Mouse (Mus musculus): ENCODE measurements around the gene Dennd5b. TPM values are rescaled to one million over a fixed set of nuclear protein-coding genes. Genes with fewer than 3 reads are reported as not detected.

Gene Dennd5b
- polyA plus RNA-seq, 1 experiment from 2014 or later = 12.1 TPM

DNA sequence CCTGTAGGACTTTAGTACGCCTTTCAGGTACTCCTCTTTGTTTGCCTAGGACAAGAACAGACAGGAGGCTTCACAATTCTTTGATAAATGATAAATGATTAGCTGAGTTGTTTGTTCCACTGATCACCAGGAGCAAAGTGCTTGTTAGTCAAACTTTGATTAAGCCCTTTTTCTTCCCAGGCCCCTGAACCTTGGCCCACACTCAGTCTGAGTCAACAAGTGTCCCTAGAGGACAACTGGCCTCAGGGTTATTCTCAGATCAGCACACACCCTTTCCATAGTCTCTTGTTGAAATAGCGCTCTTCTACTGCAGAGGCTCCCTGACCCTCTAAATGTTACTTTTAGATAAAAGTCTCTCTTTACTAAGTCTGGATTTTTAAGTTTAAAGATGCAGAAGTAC, 17.5 kb upstream of the Dennd5b start:
- Histone ChIP-seq H3K27ac (ENCODE audit: low read length) (no peak overlapping the region), H3K36me3 (ENCODE audit: control insufficient read depth, insufficient read depth, low read length) (no peaks in the 10 kb centered on the region), H3K4me1 (ENCODE audit: control insufficient read depth, insufficient read depth, low read length) (no peaks in the 10 kb centered on the region), H3K9me3 (ENCODE audit: control insufficient read depth, low read depth, low read length) (no peaks in the 10 kb centered on the region), H3K4me2 (replicated peaks; ENCODE audit: low read depth, low read length) (no peak overlapping the region), H3K4me3 (ENCODE audit: low read depth, low read length) (no peak overlapping the region), H3K27me3 (ENCODE audit: control insufficient read depth, insufficient read depth, low read length) (no peaks in the 10 kb centered on the region), H3K9ac (replicated peaks; ENCODE audit: low read depth, low read length) (no peak overlapping the region)
- ATAC-seq (ENCODE audit: insufficient number of reproducible peaks, insufficient read depth, low FRiP score, low read depth) = peak; percentile 57; the same call in 1 of the 2 replicates
- 45% methylated on average over 2 of the region's 2 CpGs for WGBS

GRCm38 (mm10) chr6:149116992-149117391, 15.5 kb upstream of the Dennd5b start:
- Histone ChIP-seq H3K9me3 (ENCODE audit: control insufficient read depth, low read depth, low read length) (no peaks in the 10 kb centered on the region), H3K9ac (replicated peaks; ENCODE audit: low read depth, low read length) (no peak overlapping the region), H3K4me1 (ENCODE audit: control insufficient read depth, insufficient read depth, low read length) (no peaks in the 10 kb centered on the region), H3K36me3 (ENCODE audit: control insufficient read depth, insufficient read depth, low read length) (no peaks in the 10 kb centered on the region), H3K27me3 (ENCODE audit: control insufficient read depth, insufficient read depth, low read length) (no peaks in the 10 kb centered on the region), H3K4me2 (replicated peaks; ENCODE audit: low read depth, low read length) (no peak overlapping the region), H3K4me3 (ENCODE audit: low read depth, low read length) (no peak overlapping the region), H3K27ac (ENCODE audit: low read length) (no peak overlapping the region)
- no peak for ATAC-seq (ENCODE audit: insufficient number of reproducible peaks, insufficient read depth, low FRiP score, low read depth)

GRCm38 (mm10) chr6:149108909-149109308, 7.4 kb upstream of the Dennd5b start:
- no peak overlapping the region for H3K27ac ChIP-seq (ENCODE audit: low read length)
- 82% methylated on average over 2 of the region's 2 CpGs for WGBS
- no peak overlapping the region for H3K4me3 ChIP-seq (ENCODE audit: low read depth, low read length)
- H3K4me2 ChIP-seq (replicated peaks; ENCODE audit: low read depth, low read length) = no peak overlapping the region
- H3K9ac ChIP-seq (replicated peaks; ENCODE audit: low read depth, low read length) = no peak overlapping the region
- H3K9me3 ChIP-seq (ENCODE audit: control insufficient read depth, low read depth, low read length) = no peaks in the 10 kb centered on the region
- H3K36me3 ChIP-seq (ENCODE audit: control insufficient read depth, insufficient read depth, low read length) = no peaks in the 10 kb centered on the region
- no peaks in the 10 kb centered on the region for H3K4me1 ChIP-seq (ENCODE audit: control insufficient read depth, insufficient read depth, low read length)
- no peaks in the 10 kb centered on the region for H3K27me3 ChIP-seq (ENCODE audit: control insufficient read depth, insufficient read depth, low read length)
- ATAC-seq (ENCODE audit: insufficient number of reproducible peaks, insufficient read depth, low FRiP score, low read depth) = no peak

GRCm38 (mm10) chr6:149107615-149108014, 6.1 kb upstream of the Dennd5b start:
- H3K27me3 ChIP-seq (ENCODE audit: control insufficient read depth, insufficient read depth, low read length) = no peaks in the 10 kb centered on the region
- WGBS = 73% methylated on average over 3 of the region's 3 CpGs
- H3K9ac ChIP-seq (replicated peaks; ENCODE audit: low read depth, low read length) = no peak overlapping the region
- H3K36me3 ChIP-seq (ENCODE audit: control insufficient read depth, insufficient read depth, low read length) = no peaks in the 10 kb centered on the region
- H3K4me2 ChIP-seq (replicated peaks; ENCODE audit: low read depth, low read length) = no peak overlapping the region
- no peaks in the 10 kb centered on the region for H3K9me3 ChIP-seq (ENCODE audit: control insufficient read depth, low read depth, low read length)
- no peaks in the 10 kb centered on the region for H3K4me1 ChIP-seq (ENCODE audit: control insufficient read depth, insufficient read depth, low read length)
- no peak overlapping the region for H3K27ac ChIP-seq (ENCODE audit: low read length)
- ATAC-seq (ENCODE audit: insufficient number of reproducible peaks, insufficient read depth, low FRiP score, low read depth) = no peak
- H3K4me3 ChIP-seq (ENCODE audit: low read depth, low read length) = no peak overlapping the region

DNA sequence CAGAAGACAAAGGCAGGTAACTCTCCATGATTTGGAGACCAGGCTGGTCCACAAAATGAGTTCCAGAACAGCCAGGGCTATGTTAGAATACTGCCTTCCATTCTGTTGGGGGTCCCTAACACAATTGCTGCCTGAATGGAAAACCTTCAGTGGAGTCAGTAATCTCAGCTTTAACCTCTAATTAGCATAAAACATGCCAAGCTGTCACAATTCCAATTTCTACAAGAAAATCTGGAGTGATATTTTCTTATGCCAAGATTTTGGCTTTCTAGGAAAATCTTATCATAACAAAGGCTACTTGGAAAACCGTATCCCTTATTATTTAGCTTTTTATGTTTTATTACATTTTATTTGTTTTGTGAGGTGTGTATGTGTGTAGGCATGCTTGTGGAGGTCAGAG, 2.0 kb upstream of the Dennd5b start:
- Histone ChIP-seq H3K27ac (ENCODE audit: low read length) (no peak overlapping the region), H3K9ac (replicated peaks; ENCODE audit: low read depth, low read length) (no peak overlapping the region), H3K4me1 (ENCODE audit: control insufficient read depth, insufficient read depth, low read length) (no peaks in the 10 kb centered on the region), H3K9me3 (ENCODE audit: control insufficient read depth, low read depth, low read length) (no peaks in the 10 kb centered on the region), H3K27me3 (ENCODE audit: control insufficient read depth, insufficient read depth, low read length) (no peaks in the 10 kb centered on the region), H3K4me3 (ENCODE audit: low read depth, low read length) (no peak overlapping the region), H3K4me2 (replicated peaks; ENCODE audit: low read depth, low read length) (no peak overlapping the region), H3K36me3 (ENCODE audit: control insufficient read depth, insufficient read depth, low read length) (no peaks in the 10 kb centered on the region)
- 85% methylated on average over 1 of the region's 1 CpGs for WGBS
- ATAC-seq (ENCODE audit: insufficient number of reproducible peaks, insufficient read depth, low FRiP score, low read depth) = no peak

DNA sequence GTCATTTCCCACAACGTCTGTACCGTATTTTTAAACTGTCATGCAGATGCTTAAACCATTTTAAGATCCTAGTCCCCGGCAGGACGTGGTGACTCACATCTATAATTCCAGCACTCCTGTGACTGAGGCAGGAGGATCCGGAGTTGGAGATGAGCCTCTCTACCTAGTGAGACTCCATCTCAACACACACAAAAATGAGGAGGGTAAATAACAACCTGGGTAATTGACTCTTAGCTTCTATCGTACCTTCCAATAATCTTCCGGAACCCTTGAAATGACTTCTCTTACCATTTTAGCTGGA, 413 bp upstream of the Dennd5b start:
- H3K9me3 ChIP-seq (ENCODE audit: control insufficient read depth, low read depth, low read length) = no peaks in the 10 kb centered on the region
- no peaks in the 10 kb centered on the region for H3K27me3 ChIP-seq (ENCODE audit: control insufficient read depth, insufficient read depth, low read length)
- 12% methylated on average over 7 of the region's 7 CpGs for WGBS
- ATAC-seq (ENCODE audit: insufficient number of reproducible peaks, insufficient read depth, low FRiP score, low read depth) = no peak
- H3K4me2 ChIP-seq (replicated peaks; ENCODE audit: low read depth, low read length) = peak overlapping the region; percentile 83
- no peak overlapping the region for H3K9ac ChIP-seq (replicated peaks; ENCODE audit: low read depth, low read length)
- peak overlapping the region; percentile 81 for H3K4me3 ChIP-seq (ENCODE audit: low read depth, low read length)
- H3K27ac ChIP-seq (ENCODE audit: low read length) = no peak overlapping the region
- H3K36me3 ChIP-seq (ENCODE audit: control insufficient read depth, insufficient read depth, low read length) = no peaks in the 10 kb centered on the region
- H3K4me1 ChIP-seq (ENCODE audit: control insufficient read depth, insufficient read depth, low read length) = no peaks in the 10 kb centered on the region

- Histone ChIP-seq H3K36me3 (ENCODE audit: control insufficient read depth, insufficient read depth, low read length) (no peaks in the 10 kb centered on the region), H3K9ac (replicated peaks; ENCODE audit: low read depth, low read length) (peak overlapping the region; percentile 68), H3K4me2 (replicated peaks; ENCODE audit: low read depth, low read length) (peak overlapping the region; percentile 83), H3K27me3 (ENCODE audit: control insufficient read depth, insufficient read depth, low read length) (no peaks in the 10 kb centered on the region), H3K4me1 (ENCODE audit: control insufficient read depth, insufficient read depth, low read length) (no peaks in the 10 kb centered on the region), H3K4me3 (ENCODE audit: low read depth, low read length) (peak overlapping the region; percentile 81), H3K27ac (ENCODE audit: low read length) (peak overlapping the region; percentile 78), H3K9me3 (ENCODE audit: control insufficient read depth, low read depth, low read length) (no peaks in the 10 kb centered on the region)
- ATAC-seq (ENCODE audit: insufficient number of reproducible peaks, insufficient read depth, low FRiP score, low read depth) = peak; percentile 46; the same call in 1 of the 2 replicates
- 2% methylated on average over 52 of the region's 52 CpGs for WGBS
These were observed 1.1 kb downstream of the Dennd5b start for GRCm38 (mm10) chr6:149100174-149101075.

DNA sequence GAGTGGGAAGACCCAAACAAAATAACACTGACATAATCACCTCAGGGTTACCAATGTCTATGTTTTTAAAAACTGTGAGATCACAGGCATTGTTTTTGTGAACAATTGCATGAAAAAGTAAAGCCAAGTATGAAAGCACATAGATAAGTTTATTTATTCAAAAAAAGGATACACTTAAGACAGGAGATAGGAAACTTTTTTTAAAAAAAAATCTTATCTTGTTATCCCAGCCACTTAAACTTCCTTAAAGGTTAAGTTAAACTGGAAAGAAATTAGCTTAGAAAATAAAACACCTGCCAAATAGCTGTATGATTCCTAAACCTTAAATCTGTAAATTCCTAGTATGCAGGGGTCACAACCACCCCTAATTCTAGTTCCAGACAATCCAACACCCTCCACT, 2.5 kb downstream of the Dennd5b start:
- Histone ChIP-seq H3K4me1 (ENCODE audit: control insufficient read depth, insufficient read depth, low read length) (no peaks in the 10 kb centered on the region), H3K27ac (ENCODE audit: low read length) (no peak overlapping the region), H3K9me3 (ENCODE audit: control insufficient read depth, low read depth, low read length) (no peaks in the 10 kb centered on the region), H3K9ac (replicated peaks; ENCODE audit: low read depth, low read length) (no peak overlapping the region), H3K27me3 (ENCODE audit: control insufficient read depth, insufficient read depth, low read length) (no peaks in the 10 kb centered on the region), H3K4me3 (ENCODE audit: low read depth, low read length) (no peak overlapping the region), H3K36me3 (ENCODE audit: control insufficient read depth, insufficient read depth, low read length) (no peaks in the 10 kb centered on the region), H3K4me2 (replicated peaks; ENCODE audit: low read depth, low read length) (no peak overlapping the region)
- no peak for ATAC-seq (ENCODE audit: insufficient number of reproducible peaks, insufficient read depth, low FRiP score, low read depth)

- WGBS = 89% methylated on average over 1 of the region's 1 CpGs
- Histone ChIP-seq H3K4me1 (ENCODE audit: control insufficient read depth, insufficient read depth, low read length) (no peaks in the 10 kb centered on the region), H3K4me2 (replicated peaks; ENCODE audit: low read depth, low read length) (no peak overlapping the region), H3K36me3 (ENCODE audit: control insufficient read depth, insufficient read depth, low read length) (no peaks in the 10 kb centered on the region), H3K27ac (ENCODE audit: low read length) (no peak overlapping the region), H3K4me3 (ENCODE audit: low read depth, low read length) (no peak overlapping the region), H3K27me3 (ENCODE audit: control insufficient read depth, insufficient read depth, low read length) (no peaks in the 10 kb centered on the region), H3K9ac (replicated peaks; ENCODE audit: low read depth, low read length) (no peak overlapping the region), H3K9me3 (ENCODE audit: control insufficient read depth, low read depth, low read length) (no peaks in the 10 kb centered on the region)
- no peak for ATAC-seq (ENCODE audit: insufficient number of reproducible peaks, insufficient read depth, low FRiP score, low read depth)
These were observed 4.2 kb downstream of the Dennd5b start for GRCm38 (mm10) chr6:149097276-149097675.
